14 mouse cellular contexts compared by ENCODE assay signal in the genomic region with DNA sequence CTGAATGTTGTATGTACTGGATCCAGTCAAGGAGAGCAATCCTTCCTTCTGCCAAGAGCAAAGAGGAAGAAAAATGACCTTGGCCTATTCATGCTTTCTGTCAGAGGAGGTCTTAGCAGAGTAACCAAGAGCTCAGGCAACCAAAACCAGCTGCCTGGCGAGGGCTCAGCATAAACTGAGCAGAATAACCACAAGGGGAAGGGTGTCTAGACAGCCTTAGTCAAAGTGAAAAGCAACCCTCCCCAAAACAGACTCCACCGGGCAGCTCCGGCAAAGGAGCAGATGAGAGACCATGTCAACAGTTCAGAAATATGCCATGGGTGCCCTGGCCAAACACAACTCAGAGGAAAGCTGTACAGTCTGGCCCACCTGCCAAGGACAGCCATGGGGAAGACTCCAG. TPM values are rescaled to one million over a fixed set of nuclear protein-coding genes. Genes with fewer than 3 reads are reported as not detected.
A peak's percentile ranks its signal among the peaks of the same experiment; 100 is the strongest.
DNase-seq lines count a peak whose midpoint lies in the region; ATAC-seq and TF ChIP-seq lines count a peak whose summit lies in the region.
"Had no signal": no experiment of that assay in that cellular context is flagged by ENCODE, and none has a peak within 500 bp of the region (broad histone marks: within the 10 kb centered on the region; RNA-seq: fewer than 3 reads in every experiment).

No protein-coding gene starts in this region.

- no peak overlapping the region for H3K4me2 ChIP-seq in hindbrain, embryonic 13.5 days
- H3K4me2 ChIP-seq in hindbrain, embryonic 11.5 days (replicated peaks; ENCODE audit: low read depth, low read length) = no peak overlapping the region
- H3K4me2 ChIP-seq in forebrain, postnatal 0 days (ENCODE audit: low read depth) = no peak overlapping the region
- H3K4me2 ChIP-seq: lung, embryonic 14.5 days; midbrain, embryonic 15.5 days had no signal

- H3K9ac ChIP-seq in hindbrain, embryonic 13.5 days = no peak overlapping the region
- no peak overlapping the region for H3K9ac ChIP-seq in hindbrain, embryonic 11.5 days (ENCODE audit: low read depth, low read length)
- no peak overlapping the region for H3K9ac ChIP-seq in forebrain, postnatal 0 days
- H3K9ac ChIP-seq: lung, embryonic 14.5 days; midbrain, embryonic 15.5 days had no signal

- H3K27ac ChIP-seq in hindbrain, embryonic 13.5 days = 0 out of 2 replicates have a peak overlapping the region, but pooled peaks have one; percentile 15
- no peak overlapping the region for H3K27ac ChIP-seq in hindbrain, embryonic 11.5 days (ENCODE audit: low read depth, low read length)
- peak overlapping the region; percentile 76 for H3K27ac ChIP-seq in brown adipose tissue, adult 24 weeks (replicated peaks; ENCODE audit: low read depth, low read length)
- peak overlapping the region; percentile 55; the same call in 1 of the 2 replicates for H3K27ac ChIP-seq in small intestine, adult 2 months (ENCODE audit: insufficient read depth, low read depth, low read length)
- no peak overlapping the region for H3K27ac ChIP-seq in forebrain, postnatal 0 days (ENCODE audit: low read depth, low read length)
- H3K27ac ChIP-seq: midbrain, embryonic 15.5 days had no signal

- no peaks in the 10 kb centered on the region for H3K36me3 ChIP-seq in hindbrain, embryonic 13.5 days
- H3K36me3 ChIP-seq in hindbrain, embryonic 11.5 days (ENCODE audit: control insufficient read depth, insufficient read depth, low read length) = no peaks in the 10 kb centered on the region
- H3K36me3 ChIP-seq in small intestine, adult 2 months (ENCODE audit: control insufficient read depth, insufficient read depth, low read length) = no peaks in the 10 kb centered on the region
- no peaks in the 10 kb centered on the region for H3K36me3 ChIP-seq in forebrain, postnatal 0 days (ENCODE audit: insufficient read depth)
- H3K36me3 ChIP-seq: midbrain, embryonic 15.5 days had no signal

- no peaks in the 10 kb centered on the region for H3K27me3 ChIP-seq in hindbrain, embryonic 13.5 days
- no peaks in the 10 kb centered on the region for H3K27me3 ChIP-seq in hindbrain, embryonic 11.5 days (ENCODE audit: control insufficient read depth, insufficient read depth, low read length)
- no peaks in the 10 kb centered on the region for H3K27me3 ChIP-seq in small intestine, adult 2 months (ENCODE audit: control insufficient read depth, insufficient read depth, low read length)
- no peaks in the 10 kb centered on the region for H3K27me3 ChIP-seq in forebrain, postnatal 0 days (ENCODE audit: insufficient read depth, low read length)
- H3K27me3 ChIP-seq: midbrain, embryonic 15.5 days had no signal

- intact Hi-C loops in left cerebral cortex, postnatal 14 days (cut with DNase I) = no loop called here

- WGBS in hindbrain, embryonic 13.5 days = 65% methylated on average over 3 of the region's 3 CpGs
- WGBS in hindbrain, embryonic 11.5 days = 77% methylated on average over 3 of the region's 3 CpGs
- 12% methylated on average over 3 of the region's 3 CpGs for WGBS in small intestine, adult 2 months
- WGBS in forebrain, postnatal 0 days = 58% methylated on average over 3 of the region's 3 CpGs

- TF ChIP-seq CTCF in small intestine, adult 2 months (IDR thresholded peaks at IDR 0.05; ENCODE audit: extremely low read depth, insufficient read length, insufficient replicate concordance, low read depth, low read length) = no peak
- TF ChIP-seq CTCF in forebrain, postnatal 0 days (IDR thresholded peaks at IDR 0.05; ENCODE audit: low read depth) = no peak

- H3K9me3 ChIP-seq in hindbrain, embryonic 13.5 days = no peaks in the 10 kb centered on the region
- no peaks in the 10 kb centered on the region for H3K9me3 ChIP-seq in hindbrain, embryonic 11.5 days (ENCODE audit: control insufficient read depth, low read length)
- no peaks in the 10 kb centered on the region for H3K9me3 ChIP-seq in forebrain, postnatal 0 days (ENCODE audit: low read length)
- H3K9me3 ChIP-seq: G1E; midbrain, embryonic 15.5 days had no signal

- TF ChIP-seq POLR2A in small intestine, adult 2 months (IDR thresholded peaks at IDR 0.05; ENCODE audit: low read depth, low read length) = no peak

- no peak overlapping the region for H3K4me3 ChIP-seq in hindbrain, embryonic 13.5 days
- no peak overlapping the region for H3K4me3 ChIP-seq in hindbrain, embryonic 11.5 days (ENCODE audit: low read depth, low read length)
- H3K4me3 ChIP-seq in brown adipose tissue, adult 24 weeks (ENCODE audit: insufficient read depth, low read depth, low read length) = no peak overlapping the region
- H3K4me3 ChIP-seq in small intestine, adult 2 months (ENCODE audit: low read depth, low read length) = 0 out of 2 replicates have a peak overlapping the region, but pooled peaks have one; percentile 3
- no peak overlapping the region for H3K4me3 ChIP-seq in forebrain, postnatal 0 days (ENCODE audit: low read depth, low read length)
- H3K4me3 ChIP-seq: erythroblast, embryonic 14.5 days; midbrain, embryonic 15.5 days had no signal

- DNase-seq in hindbrain, embryonic 11.5 days (ENCODE audit: low spot score) = no peak
- DNase-seq in left cerebral cortex, postnatal 14 days (ENCODE audit: low spot score in 2 of 2) = no peak
- DNase-seq in forebrain, postnatal 0 days = no peak
- DNase-seq: adrenal gland, postnatal 10 days; cerebellum, postnatal 10 days; kidney, adult 9 months; lung, embryonic 14.5 days had no signal

- peaks cover 58% of the 10 kb centered on the region for H3K4me1 ChIP-seq in hindbrain, embryonic 13.5 days (replicated peaks)
- peaks cover 2% of the 10 kb centered on the region; the same call in 1 of the 2 replicates for H3K4me1 ChIP-seq in hindbrain, embryonic 11.5 days (replicated peaks; ENCODE audit: control insufficient read depth, insufficient read depth, low read length)
- H3K4me1 ChIP-seq in brown adipose tissue, adult 24 weeks (ENCODE audit: control insufficient read depth, insufficient read depth, insufficient read length, low read length) = peaks cover 38% of the 10 kb centered on the region
- peaks cover 67% of the 10 kb centered on the region for H3K4me1 ChIP-seq in small intestine, adult 2 months (ENCODE audit: control insufficient read depth, insufficient read depth, insufficient read length, low read length)
- H3K4me1 ChIP-seq in forebrain, postnatal 0 days (ENCODE audit: insufficient read depth) = peaks cover 4% of the 10 kb centered on the region

- ATAC-seq in hindbrain, embryonic 13.5 days (ENCODE audit: low FRiP score) = no peak
- ATAC-seq in hindbrain, embryonic 11.5 days (ENCODE audit: low FRiP score) = no peak
- peak; percentile 19 for ATAC-seq in CD4-positive, CD25-positive, alpha-beta regulatory T cell, adult 4 months
- no peak for ATAC-seq in forebrain, postnatal 0 days
- ATAC-seq: midbrain, embryonic 15.5 days had no signal

RNA-seq across cellular contexts. Expression of gene Lrig1, which starts 16.3 kb away (rescaled TPM):
- 10.9 and 12.5 TPM in 2 replicates for polyA plus RNA-seq in hindbrain, embryonic 13.5 days (2015; fragmentation: Nextera tagmentation; extraction: Ambion mirVana)
- 18.0 and 20.2 TPM in 2 replicates for polyA plus RNA-seq in hindbrain, embryonic 11.5 days (2014; fragmentation: Nextera tagmentation; extraction: Ambion mirVana)
- polyA plus RNA-seq in CD4-positive, CD25-positive, alpha-beta regulatory T cell, adult 4 months (2017; shearing (Covaris generic)) = 10 to 100 TPM; 30.8 to 38.6 TPM
- polyA plus RNA-seq in brown adipose tissue, adult 24 weeks (2012; ENCODE audit: insufficient read depth, insufficient read length, missing spikeins) = 23.3 and 47.0 TPM in 2 replicates
- 20.5 and 29.8 TPM in 2 replicates for polyA plus RNA-seq in small intestine, adult 2 months (2012; rRNA removed)
- total RNA-seq in left cerebral cortex, postnatal 14 days (2021) = 10 to 100 TPM; 28.5 to 30.6 TPM
- 36.9 and 53.3 TPM in 2 replicates for total RNA-seq in forebrain, postnatal 0 days (2014; rRNA removed)
- 9.0 and 10.7 TPM in 2 replicates for polyA plus RNA-seq in forebrain, postnatal 0 days (2015; fragmentation: Nextera tagmentation; extraction: Ambion mirVana)

Comparison
In these comparisons a context has a peak if more than half of its experiments do, and no peak if none do; other contexts are left out.
1. H3K27ac ChIP-seq: peak in hindbrain, embryonic 13.5 days (single experiment), brown adipose tissue, adult 24 weeks (single experiment) and small intestine, adult 2 months (single experiment); none in hindbrain, embryonic 11.5 days (single experiment) and forebrain, postnatal 0 days (single experiment).